Mouse (Mus musculus) CD4-positive helper T cell, adult 2 months (primary cell): Measurements from ENCODE around the gene 4930503E14Rik.
"Not testable (repeated sequence)": the region's sequence is repeated elsewhere in the genome, so short reads cannot be mapped to it uniquely, and the experiment has no call there.

Experiments
- DNase-seq: peaks from one replicate; pipeline ENCODE4 v3.0.0-alpha.2; 2012; ENCODE audit warnings: low read depth, missing footprints, low spot score

Gene 4930503E14Rik

DNA sequence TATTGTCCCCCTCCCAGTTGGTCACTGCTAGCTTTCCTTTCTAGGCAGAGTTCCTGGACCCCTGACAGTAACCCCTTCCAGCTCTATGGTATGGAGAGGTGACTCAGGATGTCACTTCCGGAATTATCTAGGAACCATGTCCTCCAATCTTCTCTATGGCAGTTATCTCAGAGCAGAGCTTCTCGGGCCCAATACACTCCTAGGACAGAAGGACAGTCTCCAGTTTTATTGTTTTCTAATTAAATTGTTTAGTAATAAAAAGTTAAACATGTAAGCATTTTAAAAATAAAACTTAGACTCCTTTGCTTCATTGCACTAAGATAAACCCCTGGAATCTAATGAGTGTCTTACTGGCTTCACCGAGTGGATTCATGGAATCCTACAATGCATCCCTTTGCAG is at the start of gene 4930503E14Rik:
TSS of gene 4930503E14Rik (minus strand) at position 101 of the 400 bp plus-strand sequence.
- DNase-seq = not testable (repeated sequence)

DNA sequence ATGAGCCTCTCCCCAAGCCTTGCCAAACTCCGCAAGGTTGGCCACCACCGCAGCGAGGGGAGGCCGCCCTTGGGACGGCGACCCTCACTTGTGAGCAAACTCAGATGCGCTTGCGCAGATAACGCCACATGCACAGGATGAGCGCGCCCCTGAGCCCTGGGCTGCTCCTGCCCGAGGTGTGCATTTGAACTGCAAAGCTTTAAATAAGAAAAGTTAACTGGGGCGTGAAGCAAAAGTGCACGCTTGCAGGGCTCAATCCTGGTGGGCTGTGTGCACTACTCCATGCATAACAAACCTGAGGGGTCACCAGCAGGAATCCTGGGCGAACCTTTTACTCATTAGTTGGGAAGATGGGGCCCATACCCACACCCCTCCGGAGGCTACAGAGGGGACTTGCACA is 35.0 kb upstream of the 4930503E14Rik start:
- DNase-seq = no peak

DNA sequence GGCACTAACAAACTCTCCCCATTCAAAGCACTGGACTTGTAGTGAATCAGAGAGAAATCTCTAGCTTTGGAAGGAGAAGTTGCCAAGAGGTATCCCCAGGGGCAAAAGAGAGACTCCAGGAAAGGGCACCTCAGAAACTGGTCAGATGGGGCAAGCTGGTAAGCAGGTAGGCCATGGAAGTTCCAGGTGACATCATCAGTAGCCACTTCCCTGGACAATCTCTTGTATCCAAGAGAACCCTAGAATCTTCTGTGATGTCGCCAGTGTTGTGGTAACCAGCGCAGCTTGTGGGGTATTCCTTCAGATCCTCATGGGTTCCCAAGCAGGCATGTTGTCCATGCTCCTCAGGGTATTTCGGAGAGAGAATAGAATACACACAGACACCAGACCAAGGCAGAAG is 15.7 kb downstream of the 4930503E14Rik start, which contains the start of gene Gm8212:
TSS of gene Gm8212 (plus strand) at position 301 of the 400 bp plus-strand sequence.
- not testable (repeated sequence) for DNase-seq

DNA sequence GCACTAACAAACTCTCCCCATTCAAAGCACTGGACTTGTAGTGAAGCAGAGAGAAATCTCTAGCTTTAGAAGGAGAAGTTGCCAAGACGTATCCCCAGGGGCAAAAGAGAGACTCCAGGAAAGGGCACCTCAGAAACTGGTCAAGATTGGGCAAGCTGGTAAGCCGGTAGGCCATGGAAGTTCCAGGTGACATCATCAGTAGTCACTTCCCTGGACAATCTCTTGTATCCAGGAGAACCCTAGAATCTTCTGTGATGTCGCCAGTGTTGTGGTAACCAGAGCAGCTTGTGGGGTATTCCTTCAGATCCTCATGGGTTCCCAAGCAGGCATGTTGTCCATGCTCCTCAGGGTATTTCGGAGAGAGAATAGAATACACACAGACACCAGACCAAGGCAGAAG is 89.5 kb downstream of the 4930503E14Rik start, which contains the start of gene Gm3327:
TSS of gene Gm3327 (plus strand) at position 301 of the 400 bp plus-strand sequence.
- DNase-seq = not testable (repeated sequence)
